Mouse (Mus musculus): ENCODE measurements around the gene Ddx24. TPM values are rescaled to one million over a fixed set of nuclear protein-coding genes. Genes with fewer than 3 reads are reported as not detected.

The Ddx24 gene
- total RNA-seq (2023), result 231 to 248 TPM (median 240 TPM) in 4 replicates

GRCm38 (mm10) chr12:103425729-103426470 is at the start of gene Ddx24:
Gene Ddx24 (minus strand): TSS chr12:103425830.

GRCm38 (mm10) chr12:103457140-103457539 is 31.5 kb upstream of the Ddx24 start, which contains the start of gene Ifi27l2b:
Gene Ifi27l2b (minus strand): TSS chr12:103457223.

GRCm38 (mm10) chr12:103443524-103443923 is 17.9 kb upstream of the Ddx24 start, which contains the start of gene Ifi27l2a:
Gene Ifi27l2a (minus strand): TSS chr12:103443680.

GRCm38 (mm10) chr12:103433986-103434731 is 8.5 kb upstream of the Ddx24 start, which contains the start of gene Ifi27:
Gene Ifi27 (plus strand): TSS chr12:103434211.

GRCm38 (mm10) chr12:103407720-103408119 is 17.9 kb downstream of the Ddx24 start, which contains the start of gene 9330161L09Rik:
Gene 9330161L09Rik (minus strand): TSS chr12:103407820.

GRCm38 (mm10) chr12:103388505-103389347 is 36.9 kb downstream of the Ddx24 start, which contains the start of gene Otub2:
Gene Otub2 (plus strand): TSS chr12:103388682.

Other genes with a start within 250 kb of the Ddx24 start
- not detected in 4 replicates for gene Prima1, start 183.7 kb downstream of the Ddx24 start, total RNA-seq (2023)
- gene Fam181a, start 114.9 kb downstream of the Ddx24 start, total RNA-seq (2023), result not detected in 4 replicates
- gene Asb2, start 69.8 kb downstream of the Ddx24 start, total RNA-seq (2023), result 28.5 to 35.0 TPM (median 31.5 TPM) in 4 replicates
- gene Otub2, start 37.1 kb downstream of the Ddx24 start, total RNA-seq (2023), result 3.7 to 5.3 TPM (median 4.7 TPM) in 4 replicates
- 8.5 to 14.3 TPM (median 11.7 TPM) in 4 replicates for gene 9330161L09Rik, start 18.0 kb downstream of the Ddx24 start, total RNA-seq (2023)
- gene Ifi27, start 8.4 kb upstream of the Ddx24 start, total RNA-seq (2023), result 88.0 to 102 TPM (median 92.5 TPM) in 4 replicates
- gene Ifi27l2a, start 17.9 kb upstream of the Ddx24 start, total RNA-seq (2023), result 160 to 191 TPM (median 168 TPM) in 4 replicates
- gene Ifi27l2b, start 31.4 kb upstream of the Ddx24 start, total RNA-seq (2023), result not detected in 4 replicates
- gene Ppp4r4, start 106.5 kb upstream of the Ddx24 start, total RNA-seq (2023), result not detected in 4 replicates
- gene Serpina10, start 205.6 kb upstream of the Ddx24 start, total RNA-seq (2023), result not detected in 4 replicates
- not detected in 4 replicates for gene Serpina6, start 231.4 kb upstream of the Ddx24 start, total RNA-seq (2023)

Measured in B cell, adult 62 days (primary cell).